Mouse (Mus musculus): ENCODE results near the gene Ranbp9. TPM values are rescaled to one million over a fixed set of nuclear protein-coding genes. Genes with fewer than 3 reads are reported as not detected.

Ranbp9 gene
- polyA plus RNA-seq, 1 experiment from 2014 or later = 8.1 TPM

GRCm38 (mm10) chr13:43485278-43485976 is 4.3 kb upstream of the Ranbp9 start:
- Histone ChIP-seq H3K36me3 (ENCODE audit: control insufficient read depth, insufficient read depth) (no peaks in the 10 kb centered on the region), H3K9ac (ENCODE audit: low read length) (no peak overlapping the region), H3K9me3 (replicated peaks; ENCODE audit: control insufficient read depth, low read length) (no peaks in the 10 kb centered on the region), H3K4me3 (ENCODE audit: low read length) (no peak overlapping the region), H3K27me3 (ENCODE audit: control insufficient read depth, insufficient read depth, low read length) (no peaks in the 10 kb centered on the region), H3K4me2 (ENCODE audit: low read depth, low read length) (no peak overlapping the region), H3K27ac (ENCODE audit: low read length) (no peak overlapping the region), H3K4me1 (ENCODE audit: control insufficient read depth, insufficient read depth, low read length) (peaks cover 5% of the 10 kb centered on the region; the same call in 1 of the 2 replicates)
- ATAC-seq (replicated peaks; ENCODE audit: extremely low read depth, insufficient read depth, low FRiP score) = no peak
- 84% methylated on average over 5 of the region's 5 CpGs for WGBS

DNA sequence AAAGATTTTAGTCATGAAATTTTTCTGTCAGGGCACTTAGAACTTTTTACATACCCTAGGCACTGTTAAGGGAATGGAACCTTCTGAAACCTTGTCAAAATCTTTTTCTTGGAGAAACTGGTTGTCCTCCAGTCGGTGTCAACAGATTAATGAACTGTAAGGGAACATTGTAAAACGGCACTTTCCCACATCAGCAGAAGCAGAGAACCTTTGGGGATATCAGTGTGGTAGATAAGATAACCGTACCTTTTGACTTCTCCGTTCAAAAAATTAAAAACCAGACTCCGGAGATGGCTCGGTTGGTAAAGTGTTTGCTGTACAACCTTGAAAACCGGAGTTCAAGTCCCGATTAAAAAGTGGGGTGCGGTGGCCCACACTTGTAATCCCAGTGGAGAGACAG is 1.7 kb upstream of the Ranbp9 start:
- Histone ChIP-seq H3K9ac (ENCODE audit: low read length) (no peak overlapping the region), H3K4me2 (ENCODE audit: low read depth, low read length) (no peak overlapping the region), H3K4me1 (ENCODE audit: control insufficient read depth, insufficient read depth, low read length) (peaks cover 13% of the 10 kb centered on the region), H3K27me3 (ENCODE audit: control insufficient read depth, insufficient read depth, low read length) (no peaks in the 10 kb centered on the region), H3K36me3 (ENCODE audit: control insufficient read depth, insufficient read depth) (no peaks in the 10 kb centered on the region), H3K9me3 (replicated peaks; ENCODE audit: control insufficient read depth, low read length) (no peaks in the 10 kb centered on the region), H3K27ac (ENCODE audit: low read length) (no peak overlapping the region), H3K4me3 (ENCODE audit: low read length) (no peak overlapping the region)
- ATAC-seq (replicated peaks; ENCODE audit: extremely low read depth, insufficient read depth, low FRiP score) = no peak
- 52% methylated on average over 9 of the region's 9 CpGs for WGBS

- Histone ChIP-seq H3K27me3 (ENCODE audit: control insufficient read depth, insufficient read depth, low read length) (no peaks in the 10 kb centered on the region), H3K4me1 (ENCODE audit: control insufficient read depth, insufficient read depth, low read length) (peaks cover 18% of the 10 kb centered on the region), H3K4me2 (ENCODE audit: low read depth, low read length) (peak overlapping the region; percentile 79), H3K4me3 (ENCODE audit: low read length) (peak overlapping the region; percentile 100), H3K9ac (ENCODE audit: low read length) (peak overlapping the region; percentile 100), H3K9me3 (replicated peaks; ENCODE audit: control insufficient read depth, low read length) (no peaks in the 10 kb centered on the region), H3K27ac (ENCODE audit: low read length) (peak overlapping the region; percentile 94; the same call in 1 of the 2 replicates), H3K36me3 (ENCODE audit: control insufficient read depth, insufficient read depth) (no peaks in the 10 kb centered on the region)
- WGBS = 39% methylated on average over 6 of the region's 6 CpGs
- no peak for ATAC-seq (replicated peaks; ENCODE audit: extremely low read depth, insufficient read depth, low FRiP score)
These were observed 770 bp upstream of the Ranbp9 start for GRCm38 (mm10) chr13:43481859-43482245.

- WGBS = under 1% methylated on average over 37 of the region's 67 CpGs
- H3K4me3 ChIP-seq (ENCODE audit: low read length) = peak overlapping the region; percentile 100
- H3K4me2 ChIP-seq (ENCODE audit: low read depth, low read length) = peak overlapping the region; percentile 79
- no peaks in the 10 kb centered on the region for H3K27me3 ChIP-seq (ENCODE audit: control insufficient read depth, insufficient read depth, low read length)
- H3K27ac ChIP-seq (ENCODE audit: low read length) = peak overlapping the region; percentile 94
- peaks cover 26% of the 10 kb centered on the region for H3K4me1 ChIP-seq (ENCODE audit: control insufficient read depth, insufficient read depth, low read length)
- no peaks in the 10 kb centered on the region for H3K36me3 ChIP-seq (ENCODE audit: control insufficient read depth, insufficient read depth)
- peak overlapping the region; percentile 100 for H3K9ac ChIP-seq (ENCODE audit: low read length)
- ATAC-seq (replicated peaks; ENCODE audit: extremely low read depth, insufficient read depth, low FRiP score) = peak; percentile 8; the same call in 1 of the 2 replicates
- no peaks in the 10 kb centered on the region for H3K9me3 ChIP-seq (replicated peaks; ENCODE audit: control insufficient read depth, low read length)
These were observed 506 bp downstream of the Ranbp9 start for GRCm38 (mm10) chr13:43480595-43480956.

DNA sequence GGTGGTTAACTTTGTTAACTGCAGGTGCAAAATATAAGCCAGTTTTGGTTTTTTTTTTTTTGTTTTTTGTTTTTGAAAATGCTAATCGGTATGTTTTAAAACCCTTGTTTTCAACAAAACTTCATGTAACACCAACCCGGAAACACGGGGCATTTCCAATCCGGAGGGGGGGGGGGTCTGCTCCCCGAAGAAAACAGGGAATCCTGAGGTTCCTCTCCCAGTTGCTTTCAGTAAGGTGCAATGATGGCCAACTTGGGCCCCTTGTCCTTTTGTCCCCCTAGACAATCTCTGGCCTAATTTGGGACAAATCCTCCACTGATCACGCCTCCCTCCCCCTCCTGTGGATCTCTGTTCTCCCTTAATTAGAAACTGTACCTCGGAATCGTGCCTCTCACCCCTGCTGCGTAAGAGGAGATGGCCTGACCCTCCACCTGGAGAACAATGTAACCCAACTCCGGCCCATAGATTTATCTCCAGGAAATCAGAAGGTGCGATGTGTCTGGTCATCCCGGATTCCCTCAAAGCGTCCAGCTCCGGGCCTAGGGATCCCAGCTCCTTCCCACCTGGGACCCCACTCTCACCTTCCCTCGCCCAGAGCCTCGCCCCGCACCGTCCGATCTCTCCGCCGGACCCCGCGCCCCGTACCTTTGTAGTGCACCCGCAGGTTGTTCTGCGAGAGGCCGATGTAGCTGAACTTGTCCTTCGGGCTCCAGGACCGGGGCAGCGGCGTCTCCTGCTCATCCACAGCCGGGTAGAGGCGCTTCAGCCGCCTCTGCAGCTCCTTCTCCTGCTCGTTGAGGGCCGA is 1.1 kb downstream of the Ranbp9 start:
- no peak for ATAC-seq (replicated peaks; ENCODE audit: extremely low read depth, insufficient read depth, low FRiP score)

DNA sequence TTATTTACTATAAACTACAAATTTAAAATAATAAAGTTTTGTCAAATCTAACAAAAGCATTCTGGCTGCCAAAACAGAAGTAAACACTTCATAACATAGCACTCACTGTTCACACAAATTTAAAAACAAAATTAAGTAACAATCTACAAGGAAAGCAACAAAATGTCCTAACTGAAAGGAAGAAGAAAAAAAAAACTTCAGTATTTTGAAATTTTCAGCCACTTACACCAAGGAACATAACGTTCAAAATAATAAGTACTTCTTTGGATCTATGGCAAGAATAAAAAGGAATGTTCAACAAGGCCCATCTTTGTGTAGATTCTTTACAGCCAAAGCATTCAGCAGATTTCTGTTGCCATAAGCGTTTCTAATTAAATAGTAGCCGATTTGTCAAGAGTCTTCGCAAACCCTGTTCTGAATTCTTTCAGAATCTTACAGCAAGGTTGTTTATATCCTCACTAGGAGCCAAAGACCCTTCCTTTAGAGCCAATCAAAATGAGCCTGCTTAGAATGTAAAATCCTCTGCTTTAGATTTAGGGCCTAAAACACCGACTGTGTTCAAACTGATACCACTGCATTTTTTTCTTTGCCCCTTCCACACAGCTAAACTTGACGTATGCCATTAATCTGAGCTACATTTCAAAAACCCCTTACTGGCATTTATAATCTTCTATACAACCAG is 1.9 kb downstream of the Ranbp9 start:
- WGBS = 7% methylated on average over 6 of the region's 6 CpGs
- Histone ChIP-seq H3K27me3 (ENCODE audit: control insufficient read depth, insufficient read depth, low read length) (no peaks in the 10 kb centered on the region), H3K36me3 (ENCODE audit: control insufficient read depth, insufficient read depth) (no peaks in the 10 kb centered on the region), H3K9me3 (replicated peaks; ENCODE audit: control insufficient read depth, low read length) (no peaks in the 10 kb centered on the region), H3K4me1 (ENCODE audit: control insufficient read depth, insufficient read depth, low read length) (peaks cover 35% of the 10 kb centered on the region), H3K9ac (ENCODE audit: low read length) (peak overlapping the region; percentile 100), H3K27ac (ENCODE audit: low read length) (peak overlapping the region; percentile 42), H3K4me2 (ENCODE audit: low read depth, low read length) (peak overlapping the region; percentile 78), H3K4me3 (ENCODE audit: low read length) (peak overlapping the region; percentile 100)
- ATAC-seq (replicated peaks; ENCODE audit: extremely low read depth, insufficient read depth, low FRiP score) = no peak

More for the DNA sequence above, 1.1 kb downstream of the Ranbp9 start:
- Histone ChIP-seq H3K4me3 (ENCODE audit: low read length) (peak overlapping the region; percentile 100), H3K27me3 (ENCODE audit: control insufficient read depth, insufficient read depth, low read length) (no peaks in the 10 kb centered on the region), H3K36me3 (ENCODE audit: control insufficient read depth, insufficient read depth) (no peaks in the 10 kb centered on the region), H3K27ac (ENCODE audit: low read length) (peak overlapping the region; percentile 94), H3K4me2 (ENCODE audit: low read depth, low read length) (peak overlapping the region; percentile 78), H3K9ac (ENCODE audit: low read length) (peak overlapping the region; percentile 100), H3K9me3 (replicated peaks; ENCODE audit: control insufficient read depth, low read length) (no peaks in the 10 kb centered on the region), H3K4me1 (ENCODE audit: control insufficient read depth, insufficient read depth, low read length) (peaks cover 30% of the 10 kb centered on the region)
- under 1% methylated on average over 36 of the region's 36 CpGs for WGBS

DNA sequence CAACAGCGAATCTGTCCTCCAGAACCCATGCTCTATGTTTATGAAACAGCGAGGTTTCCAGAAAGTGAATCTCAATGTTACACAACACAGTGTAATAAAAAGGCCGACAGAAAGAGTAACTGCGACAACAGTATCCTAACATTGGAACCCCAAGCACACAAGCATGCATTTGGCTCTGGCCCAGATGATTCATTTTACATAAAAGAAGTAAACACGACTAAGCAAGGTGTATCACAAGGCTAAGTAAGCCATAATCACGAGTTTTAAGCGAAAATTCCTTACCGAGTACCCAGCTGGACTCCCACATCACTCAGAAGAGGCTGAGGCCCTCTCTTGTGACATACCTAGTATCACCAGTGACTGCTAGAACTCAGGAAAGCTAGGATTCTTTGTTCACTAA is 2.5 kb downstream of the Ranbp9 start:
- 17% methylated on average over 8 of the region's 8 CpGs for WGBS
- H3K27ac ChIP-seq (ENCODE audit: low read length) = peak overlapping the region; percentile 42; the same call in 1 of the 2 replicates
- peaks cover 41% of the 10 kb centered on the region for H3K4me1 ChIP-seq (ENCODE audit: control insufficient read depth, insufficient read depth, low read length)

GRCm38 (mm10) chr13:43477098-43477697 is 3.9 kb downstream of the Ranbp9 start:
- Histone ChIP-seq H3K9me3 (replicated peaks; ENCODE audit: control insufficient read depth, low read length) (no peaks in the 10 kb centered on the region), H3K27ac (ENCODE audit: low read length) (no peak overlapping the region), H3K4me2 (ENCODE audit: low read depth, low read length) (no peak overlapping the region), H3K27me3 (ENCODE audit: control insufficient read depth, insufficient read depth, low read length) (no peaks in the 10 kb centered on the region), H3K4me1 (ENCODE audit: control insufficient read depth, insufficient read depth, low read length) (peaks cover 52% of the 10 kb centered on the region), H3K36me3 (ENCODE audit: control insufficient read depth, insufficient read depth) (no peaks in the 10 kb centered on the region), H3K4me3 (ENCODE audit: low read length) (no peak overlapping the region), H3K9ac (ENCODE audit: low read length) (no peak overlapping the region)
- ATAC-seq (replicated peaks; ENCODE audit: extremely low read depth, insufficient read depth, low FRiP score) = no peak
- 87% methylated on average over 3 of the region's 3 CpGs for WGBS

More for the DNA sequence above, 2.5 kb downstream of the Ranbp9 start:
- Histone ChIP-seq H3K4me2 (ENCODE audit: low read depth, low read length) (peak overlapping the region; percentile 69), H3K9me3 (replicated peaks; ENCODE audit: control insufficient read depth, low read length) (no peaks in the 10 kb centered on the region), H3K27me3 (ENCODE audit: control insufficient read depth, insufficient read depth, low read length) (no peaks in the 10 kb centered on the region), H3K36me3 (ENCODE audit: control insufficient read depth, insufficient read depth) (no peaks in the 10 kb centered on the region), H3K9ac (ENCODE audit: low read length) (peak overlapping the region; percentile 61), H3K4me3 (ENCODE audit: low read length) (peak overlapping the region; percentile 51)
- ATAC-seq (replicated peaks; ENCODE audit: extremely low read depth, insufficient read depth, low FRiP score) = no peak

All from heart, embryonic 16.5 days (tissue).